Mouse (Mus musculus) midbrain, postnatal 0 days (tissue): ENCODE data around the gene B230217C12Rik. TPM values are rescaled to one million over a fixed set of nuclear protein-coding genes. Genes with fewer than 3 reads are reported as not detected.
A peak's percentile ranks its signal among the peaks of the same experiment; 100 is the strongest.

Source experiments
- ATAC-seq: fragments of 200-750 bp; cut with Nextera tagmentation; 2 replicates; pipeline ENCODE4 v1.8.0; 2017; ENCODE audit warnings: moderate number of reproducible peaks, mild to moderate bottlenecking, moderate TSS enrichment, moderate library complexity; ENCODE audit not compliant: low FRiP score
- DNase-seq: peaks from one replicate; pipeline ENCODE4 v3.0.0-alpha.2; 2015; ENCODE audit warnings: low spot score
- H3K27ac ChIP-seq: fragments of 300-500 bp; sonication (generic); 2 replicates; pipeline ENCODE4 v1.5.1; 2014; ENCODE audit warnings: low read depth, mild to moderate bottlenecking, low read length, mixed read lengths
- H3K27me3 ChIP-seq: fragments of 300-500 bp; sonication (generic); 2 replicates; pipeline ENCODE4 v1.6.1; 2014; ENCODE audit warnings: low read length, control low read depth, mixed read lengths; ENCODE audit not compliant: insufficient read depth
- H3K36me3 ChIP-seq: fragments of 300-500 bp; sonication (generic); 2 replicates; pipeline ENCODE4 v1.6.1; 2014; ENCODE audit warnings: low read length, control low read depth, mixed read lengths; ENCODE audit not compliant: insufficient read depth
- H3K4me1 ChIP-seq: fragments of 300-500 bp; sonication (generic); 2 replicates; pipeline ENCODE4 v1.6.1; 2014; ENCODE audit warnings: mild to moderate bottlenecking, control low read depth, antibody characterized with exemption, low read length, mixed read lengths; ENCODE audit not compliant: insufficient read depth
- H3K4me2 ChIP-seq: fragments of 300-500 bp; sonication (generic); 2 replicates; pipeline ENCODE4 v1.6.1; 2014; ENCODE audit warnings: low read depth, mild to moderate bottlenecking, low read length, mixed read lengths; ENCODE audit not compliant: poor library complexity, severe bottlenecking
- H3K4me3 ChIP-seq: fragments of 300-500 bp; sonication (generic); 2 replicates; pipeline ENCODE4 v1.5.1; 2014; ENCODE audit warnings: low read depth, mild to moderate bottlenecking, low read length, moderate library complexity
- H3K9ac ChIP-seq: fragments of 300-500 bp; sonication (generic); replicated peaks from 2 replicates; pipeline ENCODE4 v1.6.1; 2014; ENCODE audit warnings: mild to moderate bottlenecking, low read length, moderate library complexity, mixed read lengths; ENCODE audit not compliant: poor library complexity, severe bottlenecking
- H3K9me3 ChIP-seq: fragments of 300-500 bp; sonication (generic); 2 replicates; pipeline ENCODE4 v1.6.1; 2016; ENCODE audit warnings: low read length, control low read depth
- CTCF ChIP-seq: IDR thresholded peaks from 2 replicates; pipeline ENCODE4 v1.5.1; 2016; ENCODE audit warnings: antibody characterized with exemption, mild to moderate bottlenecking
- WGBS: fragments of 180-500 bp; shearing (Covaris S2); extraction: QIAGEN DNeasy Blood & Tissue Kit; methylation state at CpG from one replicate; pipeline ENCODE4 v1.1.7; 2014; 5-methylcytosine and 5-hydroxymethylcytosine counted together
- polyA plus RNA-seq: library from polyadenylated mRNA; unstranded; fragments of >200 nt; fragmentation: Nextera tagmentation; extraction: Ambion mirVana; gene quantifications from 2 replicates; pipeline ENCODE4 v1.2.1, GENCODE M21; 2015
- total RNA-seq: library from RNA; depleted of rRNA; stranded (reverse); fragments of >200 nt; gene quantifications from 2 replicates; pipeline ENCODE4 v1.2.3, GENCODE M21; 2014

Gene B230217C12Rik
- total and polyA plus RNA-seq, 2 experiments from 2014 or later: 38.2 to 43.6 TPM

DNA sequence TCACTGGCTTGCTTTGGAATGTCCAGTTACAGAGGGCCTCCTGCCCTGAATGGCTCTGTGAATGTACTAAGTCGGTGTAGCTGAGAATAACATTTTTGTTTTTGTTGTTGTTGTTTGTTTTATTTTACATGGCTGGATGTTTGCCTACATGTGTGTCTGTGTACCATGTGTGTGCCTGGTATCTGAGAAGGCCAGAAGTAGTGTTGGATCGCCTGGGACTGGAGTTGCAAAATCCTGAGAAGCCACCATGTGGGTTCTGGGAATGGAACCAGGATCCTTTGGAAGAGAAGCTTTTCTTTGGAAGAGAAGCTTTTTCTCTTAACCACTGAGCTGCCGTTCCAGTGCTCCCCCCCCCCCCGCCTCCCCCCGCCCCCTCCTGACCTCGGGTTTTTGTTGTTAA is 38.1 kb upstream of the B230217C12Rik start:
- Histone ChIP-seq H3K4me1 (peaks cover 27% of the 10 kb centered on the region), H3K27me3 (no peaks in the 10 kb centered on the region), H3K9ac (peak overlapping the region; percentile 44; the same call in 1 of the 2 replicates), H3K36me3 (no peaks in the 10 kb centered on the region), H3K4me3 (no peak overlapping the region; the same call in 1 of the 2 replicates), H3K9me3 (no peaks in the 10 kb centered on the region), H3K4me2 (peak overlapping the region; percentile 71; the same call in 1 of the 2 replicates), H3K27ac (no peak overlapping the region)
- no peak for TF ChIP-seq CTCF
- no peak for ATAC-seq
- WGBS: 31% methylated on average over 6 of the region's 6 CpGs
- no peak for DNase-seq

GRCm38 (mm10) chr11:97803847-97804246 is 36.7 kb upstream of the B230217C12Rik start:
- TF ChIP-seq CTCF: no peak
- Histone ChIP-seq H3K9ac (no peak overlapping the region), H3K4me2 (peak overlapping the region; percentile 12; the same call in 1 of the 2 replicates), H3K4me1 (peaks cover 28% of the 10 kb centered on the region), H3K4me3 (no peak overlapping the region), H3K9me3 (no peaks in the 10 kb centered on the region), H3K27me3 (no peaks in the 10 kb centered on the region), H3K27ac (no peak overlapping the region), H3K36me3 (peaks cover 11% of the 10 kb centered on the region)
- no peak for DNase-seq
- no peak for ATAC-seq
- WGBS: 90% methylated on average over 5 of the region's 5 CpGs

GRCm38 (mm10) chr11:97804841-97805661 is 35.5 kb upstream of the B230217C12Rik start:
- ATAC-seq (no peak), DNase-seq (peak; percentile 69)
- 20% methylated on average over 9 of the region's 9 CpGs for WGBS
- peaks cover 13% of the 10 kb centered on the region for H3K36me3 ChIP-seq
- no peak for TF ChIP-seq CTCF
- H3K4me3 ChIP-seq: no peak overlapping the region
- peaks cover 30% of the 10 kb centered on the region for H3K4me1 ChIP-seq
- H3K9ac ChIP-seq: peak overlapping the region; percentile 36; the same call in 1 of the 2 replicates
- peak overlapping the region; percentile 27; the same call in 1 of the 2 replicates for H3K4me2 ChIP-seq
- peak overlapping the region; percentile 69 for H3K27ac ChIP-seq
- H3K9me3 ChIP-seq: no peaks in the 10 kb centered on the region
- H3K27me3 ChIP-seq: no peaks in the 10 kb centered on the region

GRCm38 (mm10) chr11:97805662-97806612 is 34.6 kb upstream of the B230217C12Rik start:
- no peak for DNase-seq
- H3K9ac ChIP-seq: peak overlapping the region; percentile 36
- H3K4me2 ChIP-seq: peak overlapping the region; percentile 27
- H3K4me3 ChIP-seq: no peak overlapping the region
- no peaks in the 10 kb centered on the region for H3K27me3 ChIP-seq
- H3K27ac ChIP-seq: peak overlapping the region; percentile 69
- peaks cover 31% of the 10 kb centered on the region for H3K4me1 ChIP-seq
- TF ChIP-seq CTCF: no peak
- H3K9me3 ChIP-seq: no peaks in the 10 kb centered on the region
- 29% methylated on average over 15 of the region's 15 CpGs for WGBS
- peaks cover 13% of the 10 kb centered on the region for H3K36me3 ChIP-seq
- 0 out of 2 replicates have a peak, but pooled peaks have one; percentile 48 for ATAC-seq

- ATAC-seq (no peak), DNase-seq (no peak)
- Histone ChIP-seq H3K27me3 (no peaks in the 10 kb centered on the region), H3K4me3 (no peak overlapping the region), H3K27ac (no peak overlapping the region), H3K9me3 (no peaks in the 10 kb centered on the region), H3K9ac (no peak overlapping the region; the same call in 1 of the 2 replicates), H3K4me2 (no peak overlapping the region), H3K36me3 (peaks cover 13% of the 10 kb centered on the region), H3K4me1 (peaks cover 37% of the 10 kb centered on the region)
- 49% methylated on average over 7 of the region's 7 CpGs for WGBS
- TF ChIP-seq CTCF: no peak
Measured at GRCm38 (mm10) chr11:97806613-97806964, 34.0 kb upstream of the B230217C12Rik start.
